Mouse (Mus musculus): ENCODE measurements around the gene Adh7. TPM values are rescaled to one million over a fixed set of nuclear protein-coding genes. Genes with fewer than 3 reads are reported as not detected.

Adh7 gene
- polyA plus RNA-seq, 1 experiment, result 8.1 TPM

DNA sequence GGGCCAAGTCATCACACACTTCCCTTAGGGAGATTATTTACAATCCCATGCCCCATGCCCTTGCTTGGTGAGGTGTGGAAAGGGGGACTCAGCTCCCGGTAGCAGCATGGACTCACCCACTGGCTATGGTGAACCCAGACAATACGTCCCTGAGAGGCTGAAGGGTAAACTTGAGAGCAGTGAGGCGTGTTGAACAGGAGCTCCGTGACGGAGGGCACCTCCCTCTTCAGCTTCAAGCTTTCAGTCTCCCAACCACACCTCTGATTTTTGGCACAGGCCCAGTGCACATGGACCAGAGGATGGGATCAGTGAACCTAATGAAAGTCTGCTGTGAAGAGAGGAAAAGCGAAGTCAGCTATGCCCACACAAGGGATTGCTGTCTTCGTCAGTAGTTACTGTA lies 30.5 kb downstream of the Adh7 start:
- no peaks in the 10 kb centered on the region for H3K27me3 ChIP-seq (ENCODE audit: control insufficient read depth, insufficient read depth, insufficient read length)
- no peak overlapping the region for H3K4me2 ChIP-seq (ENCODE audit: low read depth)
- no peak overlapping the region for H3K4me3 ChIP-seq
- no peaks in the 10 kb centered on the region for H3K36me3 ChIP-seq (ENCODE audit: control insufficient read depth, insufficient read depth)
- H3ac ChIP-seq (ENCODE audit: control insufficient read depth, insufficient read length), result no peak overlapping the region
- TF ChIP-seq E2F4 (IDR thresholded peaks at IDR 0.05; ENCODE audit: insufficient read depth) (no peak), SRF (IDR thresholded peaks at IDR 0.05; ENCODE audit: control insufficient read depth, insufficient read length, low read depth) (no peak), MYOG (IDR thresholded peaks at IDR 0.05; ENCODE audit: control insufficient read depth in 1 of 3, insufficient read depth in 1 of 3, insufficient read length in 2 of 3, low read depth in 2 of 3) (no peak), MAX (IDR thresholded peaks at IDR 0.05; ENCODE audit: low read depth) (no peak), REST (IDR thresholded peaks at IDR 0.05; ENCODE audit: insufficient read depth, insufficient read length) (no peak), POLR2AphosphoS2 (IDR thresholded peaks at IDR 0.05; ENCODE audit: insufficient read length, low read depth) (no peak), USF1 (IDR thresholded peaks at IDR 0.05; ENCODE audit: low read depth) (no peak), TCF3 (IDR thresholded peaks at IDR 0.05; ENCODE audit: insufficient read length, low read depth) (no peak), MYOD1 (IDR thresholded peaks at IDR 0.05; ENCODE audit: control insufficient read depth in 1 of 3, insufficient read length in 2 of 3, low read depth in 2 of 3) (no peak), CEBPB (IDR thresholded peaks at IDR 0.05; ENCODE audit: insufficient read depth, poor library complexity, severe bottlenecking) (no peak), TCF12 (IDR thresholded peaks at IDR 0.05; ENCODE audit: insufficient read depth, poor library complexity, severe bottlenecking) (no peak)
- H3K79me2 ChIP-seq (ENCODE audit: control insufficient read depth, insufficient read depth), result no peaks in the 10 kb centered on the region

DNA sequence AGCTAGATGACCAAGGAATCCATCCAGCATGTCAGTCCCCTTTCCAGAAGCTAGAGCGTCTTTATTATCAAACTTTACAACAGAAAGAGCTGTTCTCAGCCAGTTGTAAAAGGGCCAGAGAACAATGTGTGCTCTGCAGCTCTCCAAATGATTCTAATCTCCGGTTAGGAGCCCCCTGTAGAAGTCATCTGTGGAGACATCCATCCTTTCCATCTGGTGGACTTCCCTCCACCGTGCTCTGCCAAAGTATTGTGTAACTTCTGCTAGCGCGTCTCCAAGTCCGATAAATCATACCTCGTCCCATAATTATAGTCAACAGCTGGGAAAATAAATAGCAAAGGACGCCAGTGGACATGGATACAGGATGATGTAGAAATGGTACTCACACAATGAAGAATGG lies 31.2 kb downstream of the Adh7 start:
- Histone ChIP-seq H3K36me3 (ENCODE audit: control insufficient read depth, insufficient read depth) (no peaks in the 10 kb centered on the region), H3K4me2 (ENCODE audit: low read depth) (no peak overlapping the region), H3K4me3 (no peak overlapping the region), H3K27me3 (ENCODE audit: control insufficient read depth, insufficient read depth, insufficient read length) (no peaks in the 10 kb centered on the region), H3ac (ENCODE audit: control insufficient read depth, insufficient read length) (no peak overlapping the region), H3K79me2 (ENCODE audit: control insufficient read depth, insufficient read depth) (no peaks in the 10 kb centered on the region)
- no peak for TF ChIP-seq MYOG (IDR thresholded peaks at IDR 0.05; ENCODE audit: control insufficient read depth in 1 of 3, insufficient read depth in 1 of 3, insufficient read length in 2 of 3, low read depth in 2 of 3)
- no peak for TF ChIP-seq POLR2AphosphoS2 (IDR thresholded peaks at IDR 0.05; ENCODE audit: insufficient read length, low read depth)
- no peak for TF ChIP-seq TCF3 (IDR thresholded peaks at IDR 0.05; ENCODE audit: insufficient read length, low read depth)
- no peak for TF ChIP-seq MAX (IDR thresholded peaks at IDR 0.05; ENCODE audit: low read depth)
- no peak for TF ChIP-seq REST (IDR thresholded peaks at IDR 0.05; ENCODE audit: insufficient read depth, insufficient read length)
- no peak for TF ChIP-seq MYOD1 (IDR thresholded peaks at IDR 0.05; ENCODE audit: control insufficient read depth in 1 of 3, insufficient read length in 2 of 3, low read depth in 2 of 3)
- TF ChIP-seq POLR2A (IDR thresholded peaks at IDR 0.05; ENCODE audit: insufficient read length, low read depth), result no peak
- no peak for TF ChIP-seq USF1 (IDR thresholded peaks at IDR 0.05; ENCODE audit: low read depth)
- TF ChIP-seq SRF (IDR thresholded peaks at IDR 0.05; ENCODE audit: control insufficient read depth, insufficient read length, low read depth), result no peak
- no peak for TF ChIP-seq E2F4 (IDR thresholded peaks at IDR 0.05; ENCODE audit: insufficient read depth)
- no peak for TF ChIP-seq CEBPB (IDR thresholded peaks at IDR 0.05; ENCODE audit: insufficient read depth, poor library complexity, severe bottlenecking)
- no peak for TF ChIP-seq TCF12 (IDR thresholded peaks at IDR 0.05; ENCODE audit: insufficient read depth, poor library complexity, severe bottlenecking)

DNA sequence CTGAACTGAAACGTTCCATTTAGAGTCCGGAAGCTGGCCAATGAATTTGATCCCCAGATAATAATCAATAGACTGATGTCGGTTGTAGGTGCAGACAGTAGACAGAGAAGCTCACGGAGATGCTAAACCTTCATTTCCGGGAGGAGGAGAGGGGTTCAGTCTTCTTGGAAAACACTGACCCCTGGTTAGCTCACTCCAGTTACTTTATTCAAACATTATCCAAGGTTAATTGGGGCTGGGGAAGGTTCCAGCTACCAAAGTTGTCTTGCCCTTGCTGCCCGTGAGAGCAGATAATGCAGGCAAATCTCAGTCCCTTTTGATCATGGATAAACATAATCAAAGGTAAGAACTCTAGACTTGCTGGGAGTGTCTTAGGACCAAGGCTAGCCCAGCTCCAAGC lies 33.6 kb downstream of the Adh7 start:
- Histone ChIP-seq H3K4me2 (ENCODE audit: low read depth) (no peak overlapping the region), H3K79me2 (ENCODE audit: control insufficient read depth, insufficient read depth) (no peaks in the 10 kb centered on the region), H3K4me3 (no peak overlapping the region), H3ac (ENCODE audit: control insufficient read depth, insufficient read length) (no peak overlapping the region), H3K27me3 (ENCODE audit: control insufficient read depth, insufficient read depth, insufficient read length) (no peaks in the 10 kb centered on the region), H3K36me3 (ENCODE audit: control insufficient read depth, insufficient read depth) (no peaks in the 10 kb centered on the region)
- TF ChIP-seq TCF12 (IDR thresholded peaks at IDR 0.05; ENCODE audit: insufficient read depth, poor library complexity, severe bottlenecking) (no peak), CEBPB (IDR thresholded peaks at IDR 0.05; ENCODE audit: insufficient read depth, poor library complexity, severe bottlenecking) (no peak), E2F4 (IDR thresholded peaks at IDR 0.05; ENCODE audit: insufficient read depth) (no peak), REST (IDR thresholded peaks at IDR 0.05; ENCODE audit: insufficient read depth, insufficient read length) (no peak), USF1 (IDR thresholded peaks at IDR 0.05; ENCODE audit: low read depth) (no peak), MAX (IDR thresholded peaks at IDR 0.05; ENCODE audit: low read depth) (no peak), SRF (IDR thresholded peaks at IDR 0.05; ENCODE audit: control insufficient read depth, insufficient read length, low read depth) (no peak), POLR2AphosphoS2 (IDR thresholded peaks at IDR 0.05; ENCODE audit: insufficient read length, low read depth) (no peak), TCF3 (IDR thresholded peaks at IDR 0.05; ENCODE audit: insufficient read length, low read depth) (no peak), MYOG (IDR thresholded peaks at IDR 0.05; ENCODE audit: control insufficient read depth in 1 of 3, insufficient read depth in 1 of 3, insufficient read length in 2 of 3, low read depth in 2 of 3) (no peak), MYOD1 (IDR thresholded peaks at IDR 0.05; ENCODE audit: control insufficient read depth in 1 of 3, insufficient read length in 2 of 3, low read depth in 2 of 3) (no peak), POLR2A (IDR thresholded peaks at IDR 0.05; ENCODE audit: insufficient read length, low read depth) (no peak)

DNA sequence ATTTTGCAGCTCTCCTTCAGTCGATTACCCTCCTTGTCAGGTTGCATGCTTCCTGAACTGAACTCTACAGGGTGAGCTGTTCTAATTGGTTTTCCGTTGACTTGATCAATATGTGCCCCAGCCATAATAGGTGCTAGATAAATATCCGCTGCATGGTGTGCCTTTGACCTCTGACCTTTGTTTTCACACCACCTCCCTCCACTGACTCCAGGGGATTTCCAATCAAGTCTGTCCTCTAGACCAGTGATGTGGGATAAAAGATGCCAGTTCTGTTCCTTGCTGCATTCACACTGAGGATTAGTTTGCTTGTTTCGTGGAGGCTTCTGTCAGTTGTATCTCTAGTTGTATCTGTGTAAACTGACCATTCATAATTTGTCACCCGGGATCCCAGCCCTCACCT lies 36.6 kb downstream of the Adh7 start:
- Histone ChIP-seq H3ac (ENCODE audit: control insufficient read depth, insufficient read length) (no peak overlapping the region), H3K4me2 (ENCODE audit: low read depth) (no peak overlapping the region), H3K27me3 (ENCODE audit: control insufficient read depth, insufficient read depth, insufficient read length) (no peaks in the 10 kb centered on the region), H3K4me3 (no peak overlapping the region), H3K36me3 (ENCODE audit: control insufficient read depth, insufficient read depth) (no peaks in the 10 kb centered on the region), H3K79me2 (ENCODE audit: control insufficient read depth, insufficient read depth) (no peaks in the 10 kb centered on the region)
- TF ChIP-seq SRF (IDR thresholded peaks at IDR 0.05; ENCODE audit: control insufficient read depth, insufficient read length, low read depth) (no peak), MYOD1 (IDR thresholded peaks at IDR 0.05; ENCODE audit: control insufficient read depth in 1 of 3, insufficient read length in 2 of 3, low read depth in 2 of 3) (no peak), TCF12 (IDR thresholded peaks at IDR 0.05; ENCODE audit: insufficient read depth, poor library complexity, severe bottlenecking) (no peak), TCF3 (IDR thresholded peaks at IDR 0.05; ENCODE audit: insufficient read length, low read depth) (no peak), E2F4 (IDR thresholded peaks at IDR 0.05; ENCODE audit: insufficient read depth) (no peak), POLR2A (IDR thresholded peaks at IDR 0.05; ENCODE audit: insufficient read length, low read depth) (no peak), USF1 (IDR thresholded peaks at IDR 0.05; ENCODE audit: low read depth) (no peak), MYOG (IDR thresholded peaks at IDR 0.05; ENCODE audit: control insufficient read depth in 1 of 3, insufficient read depth in 1 of 3, insufficient read length in 2 of 3, low read depth in 2 of 3) (no peak), MAX (IDR thresholded peaks at IDR 0.05; ENCODE audit: low read depth) (no peak), CEBPB (IDR thresholded peaks at IDR 0.05; ENCODE audit: insufficient read depth, poor library complexity, severe bottlenecking) (no peak), POLR2AphosphoS2 (IDR thresholded peaks at IDR 0.05; ENCODE audit: insufficient read length, low read depth) (no peak), REST (IDR thresholded peaks at IDR 0.05; ENCODE audit: insufficient read depth, insufficient read length) (no peak)
